Mouse (Mus musculus) testis, adult 2 months (tissue): Measurements from ENCODE around the gene Spata21.

ENCODE experiments used
- CTCF ChIP-seq: fragments of 200-500 bp; IDR thresholded peaks from 2 replicates; pipeline ENCODE4 v1.5.1; 2012; ENCODE audit warnings: low read depth, mild to moderate bottlenecking, inconsistent platforms, low read length, moderate library complexity; ENCODE audit not compliant: control insufficient read depth, insufficient read depth, insufficient replicate concordance
- POLR2A ChIP-seq: fragments of 200-500 bp; IDR thresholded peaks from 2 replicates; pipeline ENCODE4 v1.6.1; 2012; ENCODE audit warnings: low read depth, mild to moderate bottlenecking, inconsistent platforms, low read length, moderate library complexity; ENCODE audit not compliant: control insufficient read depth

GRCm38 (mm10) chr4:141076761-141077506, 11.2 kb upstream of the Spata21 start:
- TF ChIP-seq CTCF (no peak), POLR2A (no peak)
